Mouse (Mus musculus) adrenal gland, postnatal 10 days (tissue): ENCODE results near the gene Sycn. TPM values are rescaled to one million over a fixed set of nuclear protein-coding genes. Genes with fewer than 3 reads are reported as not detected.
A peak's percentile ranks its signal among the peaks of the same experiment; 100 is the strongest.
"Not testable (repeated sequence)": the region's sequence is repeated elsewhere in the genome, so short reads cannot be mapped to it uniquely, and the experiment has no call there.

ENCODE experiments used
- DNase-seq: peaks from one replicate; pipeline ENCODE4 v3.0.0; 2021; ENCODE audit warnings: mixed read lengths
- long read RNA-seq, 2 experiments: library from polyadenylated mRNA; stranded (forward); transcript quantifications; one replicate each; pipeline ENCODE4 v2.0.0; 2021
- total RNA-seq, 2 experiments: library from RNA; stranded (reverse); gene quantifications; 2 replicates each; pipeline ENCODE4 v1.2.3; 2021

The Sycn gene
- total RNA-seq, result not detected
- long read RNA-seq, experiment 1, result 0 reads
- long read RNA-seq, experiment 2, result 0 reads

GRCm38 (mm10) chr7:28540526-28540925 is at the start of gene Sycn:
Gene Sycn, plus strand, starts transcription at chr7:28540885.
- DNase-seq, result no peak

GRCm38 (mm10) chr7:28490903-28491302 is 49.8 kb upstream of the Sycn start:
- DNase-seq, result no peak

DNA sequence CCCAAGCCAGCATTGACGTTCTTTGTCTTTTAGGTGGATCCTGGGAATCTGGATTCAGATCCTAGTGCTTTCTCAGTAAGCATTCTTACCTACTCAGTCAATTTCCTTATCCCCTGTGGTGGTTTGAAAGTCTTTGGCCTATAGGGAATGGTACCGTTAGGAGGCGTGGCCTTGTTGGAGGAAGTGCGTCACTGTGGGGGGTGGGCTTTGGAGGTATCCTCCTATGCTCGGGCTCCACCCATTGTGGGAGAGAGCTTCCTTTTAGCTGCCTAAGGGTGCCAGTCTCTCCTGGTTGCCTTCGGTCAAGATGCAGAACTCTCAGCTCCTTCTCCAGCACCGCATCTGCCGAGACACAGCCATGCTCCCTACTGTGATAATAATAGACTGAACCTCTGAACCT is 48.4 kb upstream of the Sycn start:
- no peak for DNase-seq

GRCm38 (mm10) chr7:28495426-28495825 is 45.3 kb upstream of the Sycn start:
- DNase-seq, result no peak

GRCm38 (mm10) chr7:28505585-28505984 is 35.1 kb upstream of the Sycn start:
- DNase-seq, result peak; percentile 68

DNA sequence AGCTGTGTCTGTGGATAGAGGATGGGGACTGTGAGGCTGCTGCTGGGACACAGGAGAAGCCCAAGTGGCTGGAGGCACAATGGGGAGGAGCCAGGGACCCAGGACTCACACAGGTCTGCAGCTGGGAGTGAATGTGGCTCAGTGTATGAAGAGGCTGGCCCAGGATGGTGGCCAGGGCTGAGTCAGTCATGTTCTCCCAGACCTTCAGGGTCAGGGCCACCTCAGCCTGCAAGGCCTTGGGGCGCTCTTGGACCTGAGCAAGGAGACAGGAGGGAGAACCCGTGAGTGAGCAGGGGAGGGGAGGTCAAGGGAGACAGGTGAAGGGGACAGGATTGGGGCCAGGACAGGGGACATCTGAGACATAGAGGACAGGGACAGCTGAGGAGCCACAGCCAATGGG is 31.6 kb upstream of the Sycn start:
- DNase-seq, result peak; percentile 6

DNA sequence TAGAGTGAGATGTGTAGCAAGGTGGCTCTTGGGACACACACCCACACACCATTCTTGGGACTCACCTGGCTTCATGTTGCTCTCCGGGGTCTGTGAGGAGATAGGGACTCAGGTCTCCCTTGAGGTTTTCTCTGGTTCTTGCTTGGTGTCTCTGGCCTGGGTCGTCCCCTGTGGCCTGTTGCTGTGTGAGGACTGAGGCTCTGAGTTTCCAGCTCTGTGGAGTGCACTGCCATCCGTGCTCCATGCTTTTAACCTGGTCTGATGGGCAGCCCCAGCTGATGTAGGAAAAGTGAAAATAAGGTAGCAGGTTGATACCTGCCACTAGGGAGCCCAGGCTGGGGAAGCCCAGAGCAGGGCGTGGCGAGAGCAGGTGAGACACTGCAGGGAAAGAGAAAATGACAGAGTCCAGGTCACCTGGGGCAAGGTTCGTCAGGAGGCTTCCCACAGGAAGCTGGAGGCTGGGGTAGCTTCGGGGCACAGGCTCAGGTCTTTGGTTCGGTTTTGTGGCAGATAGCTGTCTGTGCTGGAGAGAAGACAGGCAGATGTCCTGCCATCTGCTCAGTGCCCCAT is 30.2 kb upstream of the Sycn start, which contains the start of gene Ifnl2:
Ifnl2 (minus strand) TSS at position 51 of the 570 bp plus-strand sequence.
- not testable (repeated sequence) for DNase-seq

GRCm38 (mm10) chr7:28511441-28511840 is 29.2 kb upstream of the Sycn start:
- DNase-seq, result no peak

- not testable (repeated sequence) for DNase-seq
Observed at GRCm38 (mm10) chr7:28522536-28522935, 18.1 kb upstream of the Sycn start, which contains the start of gene Ifnl3. Gene Ifnl3, plus strand, starts transcription at chr7:28522836.

- peak; percentile 92 for DNase-seq
Observed at GRCm38 (mm10) chr7:28527922-28528719, 12.6 kb upstream of the Sycn start.

DNA sequence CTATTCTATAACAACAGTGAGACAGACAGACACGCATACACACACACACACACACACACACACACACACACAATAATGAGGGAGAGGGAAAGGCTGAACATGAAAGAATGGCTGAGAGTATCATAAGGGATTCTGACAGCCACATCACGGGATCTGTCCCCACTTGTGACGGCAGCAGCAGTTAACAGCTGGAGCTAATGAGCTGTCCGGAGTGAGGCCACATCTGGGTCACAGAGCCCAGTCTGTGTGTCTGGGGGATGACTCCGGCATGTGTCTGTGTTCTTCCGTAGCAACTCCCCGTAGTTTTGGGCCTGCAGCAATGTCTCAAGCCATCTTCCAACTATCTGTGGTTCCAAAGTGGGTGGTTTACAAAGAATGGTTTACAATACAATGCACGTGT is 8.7 kb upstream of the Sycn start:
- no peak for DNase-seq

GRCm38 (mm10) chr7:28538886-28539285 is 1.8 kb upstream of the Sycn start:
- not testable (repeated sequence) for DNase-seq

- DNase-seq, result no peak
Observed at GRCm38 (mm10) chr7:28544051-28544601, 3.4 kb downstream of the Sycn start.

- no peak for DNase-seq
Observed at GRCm38 (mm10) chr7:28545048-28545890, 4.6 kb downstream of the Sycn start.

DNA sequence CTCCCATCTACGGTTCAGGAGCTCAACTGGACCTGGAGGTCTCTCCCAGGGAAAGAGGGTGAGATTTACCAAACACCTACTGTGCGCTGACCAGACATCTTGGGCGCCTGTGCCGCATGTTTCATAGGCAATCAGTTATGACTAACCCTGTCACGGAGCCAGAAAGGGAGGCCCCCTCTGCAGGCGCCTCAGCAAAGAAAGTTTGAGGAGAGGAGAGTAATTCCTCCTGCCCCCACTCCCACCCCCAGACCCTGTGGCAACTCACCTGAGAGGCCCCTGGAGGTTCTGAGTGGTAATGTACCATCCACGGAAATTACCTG is 5.2 kb downstream of the Sycn start:
- no peak for DNase-seq

DNA sequence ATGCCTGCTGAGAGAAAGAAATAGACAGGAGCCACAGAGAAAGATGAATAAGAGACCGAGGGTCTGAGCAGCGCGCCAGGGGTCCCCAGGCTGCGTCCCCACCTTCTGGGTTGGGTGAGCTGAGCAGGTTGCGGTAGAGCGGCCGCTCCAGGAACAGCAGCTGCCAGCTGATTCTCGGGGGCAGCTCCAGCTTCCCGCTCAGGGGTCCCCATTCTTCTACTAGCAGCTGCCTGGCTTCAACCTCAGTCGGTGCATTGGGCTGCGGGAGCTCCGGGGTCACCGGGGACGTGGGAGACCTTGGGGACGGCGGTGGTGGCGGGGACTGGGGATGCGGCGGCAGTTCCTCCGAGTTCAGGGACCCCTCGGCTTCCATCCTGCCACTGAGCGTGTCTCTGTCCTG is 6.0 kb downstream of the Sycn start:
- no peak for DNase-seq

DNA sequence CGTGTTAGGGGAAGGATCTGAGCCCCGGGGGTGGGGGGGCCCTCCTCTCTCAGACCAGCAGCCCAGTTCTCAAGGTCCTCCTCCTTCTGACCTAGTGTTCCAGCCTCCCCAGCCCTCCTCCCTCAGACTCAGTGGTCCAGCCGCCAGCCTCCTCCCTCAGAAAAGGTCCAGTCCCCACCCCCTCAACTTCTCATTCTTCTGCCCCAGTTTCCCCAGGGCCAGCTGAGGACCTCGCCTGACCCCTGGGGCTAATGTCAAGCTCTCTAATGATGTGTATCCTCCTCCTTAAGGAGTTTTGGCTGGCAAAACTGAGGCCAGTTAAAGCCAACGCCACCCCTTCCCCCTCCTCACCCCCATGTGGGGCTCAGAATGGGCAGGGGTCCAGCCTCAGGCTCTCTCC is 6.5 kb downstream of the Sycn start, which contains the start of gene Nccrp1:
Nccrp1 (minus strand) TSS at position 101 of the 400 bp plus-strand sequence.
- DNase-seq, result no peak

DNA sequence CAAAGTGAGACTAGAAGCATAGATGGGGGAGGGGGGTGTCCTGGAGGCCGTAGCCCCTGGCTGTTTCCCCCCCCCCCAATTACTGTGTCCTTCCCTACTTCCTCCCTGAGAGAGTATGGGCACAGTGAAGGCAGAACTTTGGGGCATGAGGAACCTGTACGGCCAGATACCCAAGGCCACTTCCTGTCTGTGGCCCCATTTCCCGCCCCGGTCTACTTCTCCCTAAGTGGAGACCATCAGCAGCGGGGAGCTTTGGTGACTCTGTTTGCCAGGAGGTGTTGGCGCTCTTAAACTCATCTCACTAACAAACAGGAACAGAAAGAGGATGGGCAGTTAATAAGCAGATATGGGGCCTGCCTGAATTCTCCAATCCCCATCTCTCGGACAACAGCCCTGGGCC is 6.9 kb downstream of the Sycn start:
- no peak for DNase-seq

GRCm38 (mm10) chr7:28553076-28553475 is 12.4 kb downstream of the Sycn start:
- DNase-seq, result no peak

GRCm38 (mm10) chr7:28555939-28556535 is 15.4 kb downstream of the Sycn start:
- DNase-seq, result no peak

DNA sequence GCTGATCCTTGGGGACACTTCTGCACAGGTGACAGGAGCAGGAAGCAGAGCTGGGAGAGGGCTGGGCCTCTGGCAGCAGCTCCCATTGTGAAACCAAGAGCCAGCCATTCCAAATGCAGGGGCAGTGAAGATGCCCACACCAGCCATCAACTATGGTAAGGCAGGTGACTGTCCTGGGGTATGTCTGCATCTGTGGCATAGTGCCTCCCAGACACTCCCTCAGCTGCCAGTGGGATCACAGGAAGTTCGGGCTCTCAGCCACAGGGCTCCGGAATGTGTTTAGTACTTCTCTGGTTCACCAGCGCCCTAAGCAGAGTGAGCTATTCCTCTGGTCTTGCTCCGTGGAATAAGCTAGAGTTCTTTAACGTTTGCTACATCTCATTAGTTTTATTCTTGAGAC is 16.4 kb downstream of the Sycn start:
- DNase-seq, result no peak

DNA sequence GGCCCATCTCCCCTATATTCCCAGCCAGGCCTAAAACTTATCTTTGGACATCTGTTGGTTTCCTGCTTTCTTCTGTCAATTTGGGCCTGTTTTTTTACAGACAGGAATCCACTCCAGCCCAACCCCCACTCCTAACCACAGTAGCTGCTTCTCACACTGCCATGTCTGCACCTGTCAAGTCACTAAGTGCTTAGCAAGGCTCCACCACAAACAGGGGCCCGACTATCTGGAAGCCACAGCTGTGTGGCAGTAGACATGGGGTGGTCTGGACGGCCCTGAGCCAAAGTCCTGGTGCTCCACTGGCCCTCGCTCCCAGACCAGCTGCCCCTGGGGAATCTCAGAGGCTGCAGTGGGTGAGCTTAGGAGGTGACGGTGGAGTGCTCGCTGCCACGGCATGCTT is 17.0 kb downstream of the Sycn start:
- DNase-seq, result no peak
